Mouse (Mus musculus): Measurements from ENCODE around the gene Gm37240. TPM values are rescaled to one million over a fixed set of nuclear protein-coding genes. Genes with fewer than 3 reads are reported as not detected.

The Gm37240 gene
- polyA plus RNA-seq, 1 experiment, result not detected

- Histone ChIP-seq H3K27ac (ENCODE audit: insufficient read depth, low read depth, low read length) (no peak overlapping the region), H3K4me3 (ENCODE audit: insufficient read depth, low read length) (no peak overlapping the region), H3K4me1 (ENCODE audit: control insufficient read depth, insufficient read depth, low read length) (no peaks in the 10 kb centered on the region)
- peak; percentile 76; the same call in 1 of the 2 replicates for TF ChIP-seq CTCF (IDR thresholded peaks at IDR 0.05; ENCODE audit: low read depth, low read length)
- TF ChIP-seq POLR2A (IDR thresholded peaks at IDR 0.05; ENCODE audit: borderline replicate concordance, low read depth, low read length), result no peak
These were observed 179.9 kb downstream of the Gm37240 start for GRCm38 (mm10) chr3:85707421-85707820.

GRCm38 (mm10) chr3:85703141-85703882, 184.0 kb downstream of the Gm37240 start:
- H3K27ac ChIP-seq (ENCODE audit: insufficient read depth, low read depth, low read length), result no peak overlapping the region
- TF ChIP-seq CTCF (IDR thresholded peaks at IDR 0.05; ENCODE audit: low read depth, low read length) (no peak), POLR2A (IDR thresholded peaks at IDR 0.05; ENCODE audit: borderline replicate concordance, low read depth, low read length) (no peak)

GRCm38 (mm10) chr3:85698496-85698895, 188.8 kb downstream of the Gm37240 start:
- Histone ChIP-seq H3K4me1 (ENCODE audit: control insufficient read depth, insufficient read depth, low read length) (no peaks in the 10 kb centered on the region), H3K4me3 (ENCODE audit: insufficient read depth, low read length) (no peak overlapping the region), H3K27ac (ENCODE audit: insufficient read depth, low read depth, low read length) (no peak overlapping the region)
- TF ChIP-seq CTCF (IDR thresholded peaks at IDR 0.05; ENCODE audit: low read depth, low read length) (no peak), POLR2A (IDR thresholded peaks at IDR 0.05; ENCODE audit: borderline replicate concordance, low read depth, low read length) (no peak)

More at GRCm38 (mm10) chr3:85703141-85703882, 184.0 kb downstream of the Gm37240 start:
- Histone ChIP-seq H3K4me1 (ENCODE audit: control insufficient read depth, insufficient read depth, low read length) (no peaks in the 10 kb centered on the region), H3K4me3 (ENCODE audit: insufficient read depth, low read length) (no peak overlapping the region)

GRCm38 (mm10) chr3:85695056-85695455, 192.3 kb downstream of the Gm37240 start:
- no peak for TF ChIP-seq CTCF (IDR thresholded peaks at IDR 0.05; ENCODE audit: low read depth, low read length)
- TF ChIP-seq POLR2A (IDR thresholded peaks at IDR 0.05; ENCODE audit: borderline replicate concordance, low read depth, low read length), result no peak
- no peak overlapping the region for H3K27ac ChIP-seq (ENCODE audit: insufficient read depth, low read depth, low read length)
- H3K4me3 ChIP-seq (ENCODE audit: insufficient read depth, low read length), result no peak overlapping the region
- no peaks in the 10 kb centered on the region for H3K4me1 ChIP-seq (ENCODE audit: control insufficient read depth, insufficient read depth, low read length)

GRCm38 (mm10) chr3:85693013-85693412, 194.3 kb downstream of the Gm37240 start:
- Histone ChIP-seq H3K4me3 (ENCODE audit: insufficient read depth, low read length) (no peak overlapping the region), H3K4me1 (ENCODE audit: control insufficient read depth, insufficient read depth, low read length) (no peaks in the 10 kb centered on the region), H3K27ac (ENCODE audit: insufficient read depth, low read depth, low read length) (no peak overlapping the region)
- TF ChIP-seq CTCF (IDR thresholded peaks at IDR 0.05; ENCODE audit: low read depth, low read length), result no peak

- Histone ChIP-seq H3K27ac (ENCODE audit: insufficient read depth, low read depth, low read length) (no peak overlapping the region), H3K4me1 (ENCODE audit: control insufficient read depth, insufficient read depth, low read length) (no peaks in the 10 kb centered on the region), H3K4me3 (ENCODE audit: insufficient read depth, low read length) (no peak overlapping the region)
- no peak for TF ChIP-seq CTCF (IDR thresholded peaks at IDR 0.05; ENCODE audit: low read depth, low read length)
- no peak for TF ChIP-seq POLR2A (IDR thresholded peaks at IDR 0.05; ENCODE audit: borderline replicate concordance, low read depth, low read length)
These were observed 196.2 kb downstream of the Gm37240 start for GRCm38 (mm10) chr3:85691134-85691533.

GRCm38 (mm10) chr3:85688341-85688740, 199.0 kb downstream of the Gm37240 start:
- Histone ChIP-seq H3K27ac (ENCODE audit: insufficient read depth, low read depth, low read length) (no peak overlapping the region), H3K4me1 (ENCODE audit: control insufficient read depth, insufficient read depth, low read length) (no peaks in the 10 kb centered on the region), H3K4me3 (ENCODE audit: insufficient read depth, low read length) (no peak overlapping the region)
- TF ChIP-seq CTCF (IDR thresholded peaks at IDR 0.05; ENCODE audit: low read depth, low read length) (no peak), POLR2A (IDR thresholded peaks at IDR 0.05; ENCODE audit: borderline replicate concordance, low read depth, low read length) (no peak)

GRCm38 (mm10) chr3:85685271-85685670, 202.0 kb downstream of the Gm37240 start:
- Histone ChIP-seq H3K4me3 (ENCODE audit: insufficient read depth, low read length) (no peak overlapping the region), H3K4me1 (ENCODE audit: control insufficient read depth, insufficient read depth, low read length) (no peaks in the 10 kb centered on the region), H3K27ac (ENCODE audit: insufficient read depth, low read depth, low read length) (no peak overlapping the region)
- TF ChIP-seq POLR2A (IDR thresholded peaks at IDR 0.05; ENCODE audit: borderline replicate concordance, low read depth, low read length) (no peak), CTCF (IDR thresholded peaks at IDR 0.05; ENCODE audit: low read depth, low read length) (no peak)

- H3K4me1 ChIP-seq (ENCODE audit: control insufficient read depth, insufficient read depth, low read length), result no peaks in the 10 kb centered on the region
- no peak for TF ChIP-seq CTCF (IDR thresholded peaks at IDR 0.05; ENCODE audit: low read depth, low read length)
- no peak for TF ChIP-seq POLR2A (IDR thresholded peaks at IDR 0.05; ENCODE audit: borderline replicate concordance, low read depth, low read length)
- no peak overlapping the region for H3K27ac ChIP-seq (ENCODE audit: insufficient read depth, low read depth, low read length)
- no peak overlapping the region for H3K4me3 ChIP-seq (ENCODE audit: insufficient read depth, low read length)
These were observed 203.7 kb downstream of the Gm37240 start for GRCm38 (mm10) chr3:85683618-85684017.

- Histone ChIP-seq H3K4me3 (ENCODE audit: insufficient read depth, low read length) (no peak overlapping the region), H3K4me1 (ENCODE audit: control insufficient read depth, insufficient read depth, low read length) (no peaks in the 10 kb centered on the region), H3K27ac (ENCODE audit: insufficient read depth, low read depth, low read length) (no peak overlapping the region)
- TF ChIP-seq POLR2A (IDR thresholded peaks at IDR 0.05; ENCODE audit: borderline replicate concordance, low read depth, low read length) (no peak), CTCF (IDR thresholded peaks at IDR 0.05; ENCODE audit: low read depth, low read length) (no peak)
These were observed 206.2 kb downstream of the Gm37240 start for GRCm38 (mm10) chr3:85681136-85681535.

All from bone marrow macrophage, adult 2 months (primary cell).